Mouse (Mus musculus): ENCODE results near the gene Stk35. TPM values are rescaled to one million over a fixed set of nuclear protein-coding genes. Genes with fewer than 3 reads are reported as not detected.

The Stk35 gene
- polyA plus RNA-seq, 1 experiment from 2014 or later, result 13.7 TPM

DNA sequence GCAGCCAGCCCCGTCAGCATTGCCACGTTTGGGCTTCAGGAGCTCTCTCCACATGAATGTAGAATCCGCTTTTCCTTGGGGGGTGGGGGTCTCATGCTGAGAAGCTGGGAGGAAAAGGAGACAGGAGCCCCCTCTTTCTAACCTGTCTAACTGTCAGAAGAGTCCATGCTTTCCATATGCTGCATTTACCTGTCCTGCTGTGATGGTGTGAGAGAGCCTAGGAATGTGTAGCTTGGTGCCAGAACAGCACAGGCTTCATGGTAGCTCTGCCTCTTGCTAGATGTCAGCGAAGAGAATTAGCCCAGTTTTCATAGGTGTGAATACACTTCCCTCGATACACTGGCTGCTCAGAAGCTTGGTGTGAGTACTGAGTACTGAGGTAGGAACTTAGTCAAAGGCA, 21.3 kb downstream of the Stk35 start:
- peaks cover 26% of the 10 kb centered on the region for H3K36me3 ChIP-seq (ENCODE audit: control insufficient read depth, insufficient read depth, low read length)
- no peak for DNase-seq (ENCODE audit: low spot score)
- no peak for ATAC-seq (ENCODE audit: low read depth)

DNA sequence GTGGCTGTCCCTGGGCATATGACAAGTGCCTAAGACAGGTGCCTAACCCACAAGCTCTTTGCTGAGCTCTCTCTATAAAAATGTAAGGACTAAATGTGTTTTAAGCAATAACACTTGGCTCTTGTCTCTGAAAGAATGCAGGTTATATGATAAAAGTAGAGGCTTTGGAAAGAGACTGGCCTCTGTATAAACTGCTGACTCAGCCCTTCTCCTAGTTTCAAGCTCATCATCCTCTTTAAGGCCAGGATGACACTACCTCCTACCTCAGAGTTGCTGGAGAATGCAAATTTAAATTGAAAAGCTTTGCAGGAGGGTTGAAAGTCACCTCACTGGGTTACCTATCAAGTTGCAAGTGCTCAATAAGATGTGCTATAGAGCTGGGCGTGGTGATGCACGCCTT, 23.0 kb downstream of the Stk35 start:
- H3K9ac ChIP-seq (ENCODE audit: low read depth, low read length), result no peak overlapping the region
- DNase-seq (ENCODE audit: low spot score), result no peak
- no peak overlapping the region for H3K4me3 ChIP-seq (ENCODE audit: low read depth, low read length)
- H3K36me3 ChIP-seq (ENCODE audit: control insufficient read depth, insufficient read depth, low read length), result peaks cover 25% of the 10 kb centered on the region
- H3K4me1 ChIP-seq (ENCODE audit: control insufficient read depth, insufficient read depth, low read length), result no peaks in the 10 kb centered on the region
- H3K27ac ChIP-seq (replicated peaks; ENCODE audit: low read depth, low read length), result no peak overlapping the region
- WGBS, result 94% methylated on average over 2 of the region's 2 CpGs
- H3K27me3 ChIP-seq (replicated peaks; ENCODE audit: control insufficient read depth, insufficient read depth, low read length), result no peaks in the 10 kb centered on the region
- no peaks in the 10 kb centered on the region for H3K9me3 ChIP-seq (ENCODE audit: control insufficient read depth, low read length)
- no peak for ATAC-seq (ENCODE audit: low read depth)
- H3K4me2 ChIP-seq (ENCODE audit: low read depth, low read length), result no peak overlapping the region

More for the DNA sequence above, 21.3 kb downstream of the Stk35 start:
- H3K4me2 ChIP-seq (ENCODE audit: low read depth, low read length), result no peak overlapping the region
- H3K4me1 ChIP-seq (ENCODE audit: control insufficient read depth, insufficient read depth, low read length), result no peaks in the 10 kb centered on the region
- no peak overlapping the region for H3K9ac ChIP-seq (ENCODE audit: low read depth, low read length)
- no peaks in the 10 kb centered on the region for H3K27me3 ChIP-seq (replicated peaks; ENCODE audit: control insufficient read depth, insufficient read depth, low read length)
- no peaks in the 10 kb centered on the region for H3K9me3 ChIP-seq (ENCODE audit: control insufficient read depth, low read length)
- WGBS, result 85% methylated on average over 5 of the region's 5 CpGs
- H3K4me3 ChIP-seq (ENCODE audit: low read depth, low read length), result no peak overlapping the region
- H3K27ac ChIP-seq (replicated peaks; ENCODE audit: low read depth, low read length), result no peak overlapping the region

- WGBS, result 90% methylated on average over 6 of the region's 6 CpGs
These were observed 23.9 kb downstream of the Stk35 start for GRCm38 (mm10) chr2:129824254-129824653.

GRCm38 (mm10) chr2:129826141-129826540, 25.8 kb downstream of the Stk35 start:
- DNase-seq (ENCODE audit: low spot score) (no peak), ATAC-seq (ENCODE audit: low read depth) (no peak)
- no peak overlapping the region for H3K9ac ChIP-seq (ENCODE audit: low read depth, low read length)
- no peak overlapping the region for H3K4me3 ChIP-seq (ENCODE audit: low read depth, low read length)
- H3K36me3 ChIP-seq (ENCODE audit: control insufficient read depth, insufficient read depth, low read length), result peaks cover 52% of the 10 kb centered on the region
- no peaks in the 10 kb centered on the region for H3K9me3 ChIP-seq (ENCODE audit: control insufficient read depth, low read length)
- no peaks in the 10 kb centered on the region for H3K4me1 ChIP-seq (ENCODE audit: control insufficient read depth, insufficient read depth, low read length)
- 96% methylated on average over 3 of the region's 3 CpGs for WGBS
- no peak overlapping the region for H3K27ac ChIP-seq (replicated peaks; ENCODE audit: low read depth, low read length)
- no peak overlapping the region for H3K4me2 ChIP-seq (ENCODE audit: low read depth, low read length)
- H3K27me3 ChIP-seq (replicated peaks; ENCODE audit: control insufficient read depth, insufficient read depth, low read length), result no peaks in the 10 kb centered on the region

More at GRCm38 (mm10) chr2:129824254-129824653, 23.9 kb downstream of the Stk35 start:
- no peaks in the 10 kb centered on the region for H3K27me3 ChIP-seq (replicated peaks; ENCODE audit: control insufficient read depth, insufficient read depth, low read length)
- H3K4me2 ChIP-seq (ENCODE audit: low read depth, low read length), result no peak overlapping the region
- peaks cover 33% of the 10 kb centered on the region for H3K36me3 ChIP-seq (ENCODE audit: control insufficient read depth, insufficient read depth, low read length)
- ATAC-seq (ENCODE audit: low read depth) (no peak), DNase-seq (ENCODE audit: low spot score) (no peak)
- no peak overlapping the region for H3K27ac ChIP-seq (replicated peaks; ENCODE audit: low read depth, low read length)
- no peaks in the 10 kb centered on the region for H3K9me3 ChIP-seq (ENCODE audit: control insufficient read depth, low read length)
- H3K4me1 ChIP-seq (ENCODE audit: control insufficient read depth, insufficient read depth, low read length), result no peaks in the 10 kb centered on the region
- H3K4me3 ChIP-seq (ENCODE audit: low read depth, low read length), result no peak overlapping the region
- H3K9ac ChIP-seq (ENCODE audit: low read depth, low read length), result no peak overlapping the region

DNA sequence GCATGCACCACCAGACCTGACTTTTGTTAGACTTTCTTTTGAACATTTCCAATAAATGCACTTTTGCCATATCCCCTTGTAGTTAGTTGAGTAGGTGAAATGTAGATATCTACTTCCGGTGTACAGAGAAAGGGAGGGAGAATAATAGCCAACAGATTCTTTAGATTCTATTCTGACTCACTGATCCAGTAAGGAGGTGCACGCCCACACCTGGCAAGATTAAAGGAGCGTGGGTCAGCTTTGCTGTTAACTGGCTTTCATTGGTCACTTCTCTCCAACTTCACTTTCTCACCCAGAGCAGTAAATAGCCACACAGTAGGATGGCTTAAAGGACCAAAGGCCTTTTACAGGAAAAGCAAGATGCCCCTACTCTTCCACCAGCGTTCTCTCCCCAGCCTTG, 32.7 kb downstream of the Stk35 start:
- H3K4me1 ChIP-seq (ENCODE audit: control insufficient read depth, insufficient read depth, low read length), result no peaks in the 10 kb centered on the region
- ATAC-seq (ENCODE audit: low read depth) (no peak), DNase-seq (ENCODE audit: low spot score) (no peak)
- no peak overlapping the region for H3K27ac ChIP-seq (replicated peaks; ENCODE audit: low read depth, low read length)
- H3K9ac ChIP-seq (ENCODE audit: low read depth, low read length), result no peak overlapping the region
- 82% methylated on average over 4 of the region's 4 CpGs for WGBS
- H3K4me2 ChIP-seq (ENCODE audit: low read depth, low read length), result no peak overlapping the region
- peaks cover 39% of the 10 kb centered on the region for H3K36me3 ChIP-seq (ENCODE audit: control insufficient read depth, insufficient read depth, low read length)
- H3K4me3 ChIP-seq (ENCODE audit: low read depth, low read length), result no peak overlapping the region
- H3K9me3 ChIP-seq (ENCODE audit: control insufficient read depth, low read length), result no peaks in the 10 kb centered on the region
- H3K27me3 ChIP-seq (replicated peaks; ENCODE audit: control insufficient read depth, insufficient read depth, low read length), result no peaks in the 10 kb centered on the region

DNA sequence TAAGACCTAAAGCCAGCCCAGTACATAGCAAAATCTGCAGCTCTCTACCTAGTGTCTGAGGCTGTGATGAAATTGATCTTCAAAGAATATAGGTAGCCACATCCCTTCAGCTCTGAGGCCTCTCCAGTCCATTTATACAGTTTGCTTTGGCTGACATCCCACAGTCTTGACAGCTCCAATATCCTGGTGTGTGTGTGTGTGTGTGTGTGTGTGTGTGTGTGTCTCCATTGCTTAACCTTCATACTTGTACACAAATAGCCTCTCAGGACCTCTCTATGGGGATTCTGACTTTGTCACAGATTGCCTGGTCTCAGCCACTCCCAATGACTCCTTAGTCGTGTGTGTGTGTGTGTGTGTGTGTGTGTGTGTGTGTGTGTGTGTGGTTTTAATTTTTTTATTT, 33.9 kb downstream of the Stk35 start:
- Histone ChIP-seq H3K36me3 (ENCODE audit: control insufficient read depth, insufficient read depth, low read length) (peaks cover 27% of the 10 kb centered on the region; the same call in 1 of the 2 replicates), H3K27me3 (replicated peaks; ENCODE audit: control insufficient read depth, insufficient read depth, low read length) (no peaks in the 10 kb centered on the region), H3K4me3 (ENCODE audit: low read depth, low read length) (no peak overlapping the region), H3K4me2 (ENCODE audit: low read depth, low read length) (no peak overlapping the region), H3K27ac (replicated peaks; ENCODE audit: low read depth, low read length) (no peak overlapping the region), H3K4me1 (ENCODE audit: control insufficient read depth, insufficient read depth, low read length) (no peaks in the 10 kb centered on the region), H3K9me3 (ENCODE audit: control insufficient read depth, low read length) (no peaks in the 10 kb centered on the region), H3K9ac (ENCODE audit: low read depth, low read length) (no peak overlapping the region)
- DNase-seq (ENCODE audit: low spot score) (no peak), ATAC-seq (ENCODE audit: low read depth) (no peak)
- 83% methylated on average over 1 of the region's 1 CpGs for WGBS

DNA sequence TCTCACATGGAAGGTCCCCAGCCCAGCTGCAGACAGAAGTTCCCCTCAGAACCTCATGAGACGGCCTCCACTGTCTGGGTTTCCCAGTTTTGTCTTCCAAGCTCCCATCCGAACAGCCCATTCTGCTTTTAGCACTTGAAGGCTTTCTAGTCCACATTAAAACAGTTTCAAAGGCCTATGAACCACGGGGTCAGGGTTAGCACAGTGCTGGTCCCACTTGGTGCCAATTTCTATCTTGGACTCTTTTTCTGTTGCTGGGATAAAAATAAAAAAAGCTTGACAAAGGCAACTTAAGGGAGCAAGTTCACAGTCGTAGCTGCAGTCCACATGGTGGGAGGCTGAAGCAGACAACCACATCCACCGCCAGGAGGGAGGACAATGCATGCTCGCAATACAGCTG, 34.6 kb downstream of the Stk35 start:
- no peak overlapping the region for H3K9ac ChIP-seq (ENCODE audit: low read depth, low read length)
- 88% methylated on average over 6 of the region's 6 CpGs for WGBS
- no peak overlapping the region for H3K4me2 ChIP-seq (ENCODE audit: low read depth, low read length)
- ATAC-seq (ENCODE audit: low read depth), result no peak
- H3K4me1 ChIP-seq (ENCODE audit: control insufficient read depth, insufficient read depth, low read length), result no peaks in the 10 kb centered on the region
- H3K9me3 ChIP-seq (ENCODE audit: control insufficient read depth, low read length), result no peaks in the 10 kb centered on the region
- no peak overlapping the region for H3K4me3 ChIP-seq (ENCODE audit: low read depth, low read length)
- no peak overlapping the region for H3K27ac ChIP-seq (replicated peaks; ENCODE audit: low read depth, low read length)
- H3K27me3 ChIP-seq (replicated peaks; ENCODE audit: control insufficient read depth, insufficient read depth, low read length), result no peaks in the 10 kb centered on the region
- DNase-seq (ENCODE audit: low spot score), result no peak
- peaks cover 21% of the 10 kb centered on the region; the same call in 1 of the 2 replicates for H3K36me3 ChIP-seq (ENCODE audit: control insufficient read depth, insufficient read depth, low read length)

- Histone ChIP-seq H3K4me2 (ENCODE audit: low read depth, low read length) (no peak overlapping the region), H3K9ac (ENCODE audit: low read depth, low read length) (no peak overlapping the region), H3K4me3 (ENCODE audit: low read depth, low read length) (no peak overlapping the region), H3K36me3 (ENCODE audit: control insufficient read depth, insufficient read depth, low read length) (0 out of 2 replicates have a peak, but pooled peaks cover 6% of the 10 kb centered on the region), H3K27me3 (replicated peaks; ENCODE audit: control insufficient read depth, insufficient read depth, low read length) (no peaks in the 10 kb centered on the region), H3K9me3 (ENCODE audit: control insufficient read depth, low read length) (no peaks in the 10 kb centered on the region), H3K4me1 (ENCODE audit: control insufficient read depth, insufficient read depth, low read length) (no peaks in the 10 kb centered on the region), H3K27ac (replicated peaks; ENCODE audit: low read depth, low read length) (no peak overlapping the region)
- 47% methylated on average over 1 of the region's 1 CpGs for WGBS
- no peak for ATAC-seq (ENCODE audit: low read depth)
- DNase-seq (ENCODE audit: low spot score), result no peak
These were observed 36.6 kb downstream of the Stk35 start for GRCm38 (mm10) chr2:129836921-129837320.

GRCm38 (mm10) chr2:129838321-129838720, 38.0 kb downstream of the Stk35 start:
- Histone ChIP-seq H3K4me3 (ENCODE audit: low read depth, low read length) (no peak overlapping the region), H3K27ac (replicated peaks; ENCODE audit: low read depth, low read length) (no peak overlapping the region), H3K4me2 (ENCODE audit: low read depth, low read length) (no peak overlapping the region), H3K36me3 (ENCODE audit: control insufficient read depth, insufficient read depth, low read length) (no peaks in the 10 kb centered on the region), H3K9me3 (ENCODE audit: control insufficient read depth, low read length) (no peaks in the 10 kb centered on the region), H3K4me1 (ENCODE audit: control insufficient read depth, insufficient read depth, low read length) (no peaks in the 10 kb centered on the region), H3K9ac (ENCODE audit: low read depth, low read length) (no peak overlapping the region), H3K27me3 (replicated peaks; ENCODE audit: control insufficient read depth, insufficient read depth, low read length) (no peaks in the 10 kb centered on the region)
- DNase-seq (ENCODE audit: low spot score) (no peak), ATAC-seq (ENCODE audit: low read depth) (no peak)
- WGBS, result 93% methylated on average over 1 of the region's 1 CpGs

Measured in embryonic facial prominence, embryonic 14.5 days (tissue).